Mouse (Mus musculus): ENCODE data around the gene Gpsm1.

- no peak for TF ChIP-seq CTCF (IDR thresholded peaks at IDR 0.05; ENCODE audit: borderline replicate concordance, extremely low read depth, insufficient read depth, insufficient read length)
- TF ChIP-seq POLR2A (IDR thresholded peaks at IDR 0.05; ENCODE audit: borderline replicate concordance, extremely low read depth, insufficient read depth, insufficient read length, poor library complexity, severe bottlenecking), result no peak
Observed at GRCm38 (mm10) chr2:26342044-26342443, 26.7 kb downstream of the Gpsm1 start.
